Mouse (Mus musculus) kidney, adult 9 months (tissue): ENCODE measurements around the gene 1810055G02Rik.

Experiments used
- DNase-seq: peaks from one replicate; pipeline ENCODE4 v3.0.0; 2022

The 1810055G02Rik gene

GRCm38 (mm10) chr19:3695471-3695870, 12.6 kb upstream of the 1810055G02Rik start:
- DNase-seq: no peak

- no peak for DNase-seq
Measured at GRCm38 (mm10) chr19:3695976-3696375, 12.1 kb upstream of the 1810055G02Rik start.

- no peak for DNase-seq
Measured at GRCm38 (mm10) chr19:3698035-3698434, 10.1 kb upstream of the 1810055G02Rik start.

GRCm38 (mm10) chr19:3699508-3700438, 8.3 kb upstream of the 1810055G02Rik start:
- DNase-seq: peak; percentile 87

- DNase-seq: no peak
Measured at GRCm38 (mm10) chr19:3702460-3702859, 5.6 kb upstream of the 1810055G02Rik start.

- DNase-seq: no peak
Measured at GRCm38 (mm10) chr19:3706258-3706657, 1.8 kb upstream of the 1810055G02Rik start.

GRCm38 (mm10) chr19:3707553-3707952, 540 bp upstream of the 1810055G02Rik start:
- no peak for DNase-seq

- no peak for DNase-seq
Measured at GRCm38 (mm10) chr19:3709013-3709787, 1.1 kb downstream of the 1810055G02Rik start.

- no peak for DNase-seq
Measured at GRCm38 (mm10) chr19:3710436-3710835, 2.3 kb downstream of the 1810055G02Rik start.

GRCm38 (mm10) chr19:3714381-3714780, 6.3 kb downstream of the 1810055G02Rik start:
- DNase-seq: no peak

GRCm38 (mm10) chr19:3718481-3719361, 10.6 kb downstream of the 1810055G02Rik start:
- peak; percentile 82 for DNase-seq

GRCm38 (mm10) chr19:3719362-3719891, 11.3 kb downstream of the 1810055G02Rik start:
- DNase-seq: peak; percentile 80

- DNase-seq: no peak
Measured at GRCm38 (mm10) chr19:3723170-3723569, 15.1 kb downstream of the 1810055G02Rik start.

GRCm38 (mm10) chr19:3723904-3724303, 15.8 kb downstream of the 1810055G02Rik start:
- peak; percentile 42 for DNase-seq

GRCm38 (mm10) chr19:3724779-3725178, 16.7 kb downstream of the 1810055G02Rik start:
- peak; percentile 88 for DNase-seq

GRCm38 (mm10) chr19:3728901-3729300, 20.8 kb downstream of the 1810055G02Rik start:
- DNase-seq: no peak

- DNase-seq: no peak
Measured at GRCm38 (mm10) chr19:3730781-3731646, 22.9 kb downstream of the 1810055G02Rik start.

- peak; percentile 38 for DNase-seq
Measured at GRCm38 (mm10) chr19:3736001-3736400, 27.9 kb downstream of the 1810055G02Rik start.

GRCm38 (mm10) chr19:3739650-3740049, 31.6 kb downstream of the 1810055G02Rik start:
- no peak for DNase-seq

GRCm38 (mm10) chr19:3742716-3743115, 34.6 kb downstream of the 1810055G02Rik start:
- no peak for DNase-seq

- no peak for DNase-seq
Measured at GRCm38 (mm10) chr19:3743362-3743761, 35.3 kb downstream of the 1810055G02Rik start.
